Mouse (Mus musculus) intestine, postnatal 0 days (tissue): ENCODE results near the gene Olfr401. TPM values are rescaled to one million over a fixed set of nuclear protein-coding genes. Genes with fewer than 3 reads are reported as not detected.

ENCODE experiments used
- ATAC-seq: fragments of 200-750 bp; cut with Nextera tagmentation; 2 replicates; pipeline ENCODE4 v1.8.0; 2017; ENCODE audit warnings: mild to moderate bottlenecking, moderate TSS enrichment, moderate library complexity
- H3K27ac ChIP-seq: fragments of 300-500 bp; sonication (generic); 2 replicates; pipeline ENCODE4 v1.5.1; 2014; ENCODE audit warnings: mild to moderate bottlenecking, low read depth, low read length, moderate library complexity
- H3K27me3 ChIP-seq: fragments of 300-500 bp; sonication (generic); replicated peaks from 2 replicates; pipeline ENCODE4 v1.6.1; 2014; ENCODE audit warnings: low read length, mixed read lengths; ENCODE audit not compliant: control insufficient read depth, insufficient read depth
- H3K36me3 ChIP-seq: fragments of 300-500 bp; sonication (generic); 2 replicates; pipeline ENCODE4 v1.6.1; 2014; ENCODE audit warnings: mild to moderate bottlenecking, moderate library complexity; ENCODE audit not compliant: control insufficient read depth, insufficient read depth
- H3K4me1 ChIP-seq: fragments of 300-500 bp; sonication (generic); replicated peaks from 2 replicates; pipeline ENCODE4 v1.6.1; 2014; ENCODE audit warnings: antibody characterized with exemption, low read length, mixed read lengths; ENCODE audit not compliant: control insufficient read depth, insufficient read depth
- H3K4me2 ChIP-seq: fragments of 300-500 bp; sonication (generic); replicated peaks from 2 replicates; pipeline ENCODE4 v1.6.1; 2014; ENCODE audit warnings: low read depth, mild to moderate bottlenecking, moderate library complexity
- H3K4me3 ChIP-seq: fragments of 300-500 bp; sonication (generic); 2 replicates; pipeline ENCODE4 v1.5.1; 2014; ENCODE audit warnings: low read depth, low read length
- H3K9ac ChIP-seq: fragments of 300-500 bp; sonication (generic); 2 replicates; pipeline ENCODE4 v1.6.1; 2014; ENCODE audit warnings: mild to moderate bottlenecking, low read depth, low read length
- H3K9me3 ChIP-seq: fragments of 300-500 bp; sonication (generic); 2 replicates; pipeline ENCODE4 v1.6.1; 2016; ENCODE audit warnings: mixed run types; ENCODE audit not compliant: control insufficient read depth
- CTCF ChIP-seq: sonication (generic); IDR thresholded peaks from 2 replicates; pipeline ENCODE4 v1.5.1; 2016; ENCODE audit warnings: low read depth, mild to moderate bottlenecking, control low read depth, antibody characterized with exemption, moderate library complexity
- WGBS: fragments of 180-500 bp; shearing (Covaris S2); extraction: QIAGEN DNeasy Blood & Tissue Kit; methylation state at CpG from one replicate; pipeline ENCODE4 v1.1.7; 2014; 5-methylcytosine and 5-hydroxymethylcytosine counted together
- polyA plus RNA-seq: library from polyadenylated mRNA; unstranded; fragments of >200 nt; fragmentation: Nextera tagmentation; extraction: Ambion mirVana; gene quantifications from 2 replicates; pipeline ENCODE4 v1.2.1, GENCODE M21; 2015

The Olfr401 gene
- polyA plus RNA-seq, 1 experiment from 2014 or later: not detected

DNA sequence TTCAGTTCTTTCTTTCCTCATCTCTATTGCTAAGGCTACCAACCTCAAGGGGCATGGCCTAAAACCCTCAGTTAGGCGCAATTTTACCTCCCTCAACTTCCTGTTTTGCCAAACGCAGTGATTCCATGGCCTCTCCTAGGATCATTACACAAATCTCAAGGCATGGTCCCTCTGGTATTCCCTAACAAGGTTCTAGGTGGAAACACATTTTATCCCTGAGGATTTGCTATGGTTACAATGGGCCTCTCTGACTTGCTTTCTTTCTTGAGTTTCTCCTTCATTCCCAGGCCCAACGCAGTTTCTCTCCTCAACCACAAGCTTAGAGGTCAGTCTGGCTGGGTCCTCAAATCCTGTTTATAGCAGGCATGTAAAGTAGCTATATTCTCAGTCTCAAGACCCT, 39.7 kb downstream of the Olfr401 start, which contains the start of gene Olfr402:
Olfr402 (plus strand) TSS at position 301 of the 400 bp plus-strand sequence.
- no peak for TF ChIP-seq CTCF
- Histone ChIP-seq H3K9ac (no peak within 1 kb of the TSS), H3K27me3 (no peaks in the 10 kb centered on the region), H3K4me2 (no peak within 1 kb of the TSS), H3K9me3 (no peaks in the 10 kb centered on the region), H3K27ac (no peak within 1 kb of the TSS), H3K36me3 (no peaks in the 10 kb centered on the region), H3K4me3 (no peak within 1 kb of the TSS), H3K4me1 (no peaks in the 10 kb centered on the region)
- 68% methylated on average over 3 of the region's 3 CpGs for WGBS
- no peak for ATAC-seq

DNA sequence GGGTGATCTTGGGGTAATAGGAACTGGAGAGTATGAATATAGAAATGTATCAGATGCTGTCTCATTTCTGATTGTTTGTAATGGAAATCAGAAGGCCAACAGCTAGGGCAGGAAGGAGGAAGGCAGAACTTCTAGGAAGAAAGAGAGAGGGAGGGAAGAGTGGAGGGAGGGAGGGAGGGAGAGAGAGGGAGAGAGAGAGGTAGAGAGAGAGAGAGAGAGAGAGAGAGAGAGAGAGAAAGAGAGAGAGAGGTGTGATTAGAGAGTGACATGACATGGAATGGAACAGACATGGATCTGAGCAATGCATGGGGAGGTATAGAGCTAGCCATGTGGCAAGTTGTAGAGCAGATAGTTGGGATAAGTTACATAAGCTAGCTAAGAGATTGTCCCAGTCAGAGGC, 55.3 kb downstream of the Olfr401 start:
- Histone ChIP-seq H3K36me3 (no peaks in the 10 kb centered on the region), H3K4me3 (no peak overlapping the region), H3K4me1 (no peaks in the 10 kb centered on the region), H3K27ac (no peak overlapping the region), H3K4me2 (no peak overlapping the region), H3K9ac (no peak overlapping the region), H3K9me3 (no peaks in the 10 kb centered on the region), H3K27me3 (no peaks in the 10 kb centered on the region)
- ATAC-seq: no peak
- TF ChIP-seq CTCF: no peak

Other genes with a start within 250 kb of the Olfr401 start
- gene Olfr394, start 222.9 kb upstream of the Olfr401 start, polyA plus RNA-seq: not detected in 2 replicates
- not detected in 2 replicates for gene Olfr395, start 204.4 kb upstream of the Olfr401 start, polyA plus RNA-seq
- gene Olfr23, start 177.0 kb upstream of the Olfr401 start, polyA plus RNA-seq: not detected in 2 replicates
- gene Olfr397, start 152.9 kb upstream of the Olfr401 start, polyA plus RNA-seq: not detected in 2 replicates
- not detected in 2 replicates for gene Olfr398, start 123.3 kb upstream of the Olfr401 start, polyA plus RNA-seq
- not detected in 2 replicates for gene Olfr139, start 57.2 kb upstream of the Olfr401 start, polyA plus RNA-seq
- gene Olfr399, start 57.1 kb upstream of the Olfr401 start, polyA plus RNA-seq: not detected in 2 replicates
- not detected in 2 replicates for gene Zfp616, start 43.8 kb upstream of the Olfr401 start, polyA plus RNA-seq
- not detected in 2 replicates for gene Olfr402, start 39.8 kb downstream of the Olfr401 start, polyA plus RNA-seq
- not detected in 2 replicates for gene Olfr403, start 72.5 kb downstream of the Olfr401 start, polyA plus RNA-seq
- gene Olfr43, start 97.7 kb downstream of the Olfr401 start, polyA plus RNA-seq: not detected in 2 replicates
- gene Olfr406, start 146.1 kb downstream of the Olfr401 start, polyA plus RNA-seq: not detected in 2 replicates
- not detected in 2 replicates for gene Olfr59, start 170.0 kb downstream of the Olfr401 start, polyA plus RNA-seq
- not detected in 2 replicates for gene Olfr410, start 224.3 kb downstream of the Olfr401 start, polyA plus RNA-seq
- gene Olfr411, start 238.9 kb downstream of the Olfr401 start, polyA plus RNA-seq: not detected in 2 replicates
- gene Olfr412, start 248.4 kb downstream of the Olfr401 start, polyA plus RNA-seq: not detected in 2 replicates